Mouse (Mus musculus): ENCODE data around the gene Becn1.

GRCm38 (mm10) chr11:101326147-101326546 is 24.1 kb upstream of the Becn1 start:
- TF ChIP-seq CTCF (IDR thresholded peaks at IDR 0.05; ENCODE audit: insufficient read depth, low read depth, low read length) (no peak), POLR2A (IDR thresholded peaks at IDR 0.05; ENCODE audit: insufficient read depth, low read depth, low read length) (no peak)
